Mouse (Mus musculus) ES-E14 (cell line): ENCODE data around the gene Mrpl2.

Experiments used
- HCFC1 ChIP-seq: IDR thresholded peaks from 2 replicates; pipeline ENCODE4 v1.6.1; 2012; ENCODE audit warnings: low read length, inconsistent platforms, borderline replicate concordance; ENCODE audit not compliant: insufficient read depth
- MAFK ChIP-seq: IDR thresholded peaks from 2 replicates; pipeline ENCODE4 v1.6.1; 2014; ENCODE audit warnings: mild to moderate bottlenecking, low read depth, low read length, inconsistent platforms; ENCODE audit not compliant: insufficient read depth
- ZC3H11A ChIP-seq: IDR thresholded peaks from 2 replicates; pipeline ENCODE4 v1.6.1; 2012; ENCODE audit warnings: low read depth, mild to moderate bottlenecking, inconsistent platforms, low read length, borderline replicate concordance

DNA sequence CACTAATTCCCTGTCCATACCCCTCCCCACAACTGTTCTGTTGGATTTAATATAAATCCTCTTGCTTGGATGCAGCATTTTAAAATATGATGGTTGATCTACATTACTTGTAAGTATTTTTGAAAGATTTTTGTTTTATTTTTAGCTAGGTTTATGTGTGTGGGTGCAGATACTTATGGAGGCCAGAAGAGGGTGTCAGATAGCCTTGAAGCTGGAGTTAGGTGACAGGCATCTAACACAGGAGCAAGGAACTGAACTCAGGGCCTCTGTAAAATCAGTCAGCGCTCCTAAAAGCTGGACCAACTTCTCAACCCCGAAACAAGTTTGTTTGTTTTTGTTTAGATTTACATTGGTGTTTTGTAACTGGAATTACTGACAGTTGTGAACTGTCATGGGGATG is 45.5 kb upstream of the Mrpl2 start:
- TF ChIP-seq ZC3H11A (0 out of 2 replicates have a peak, but pooled peaks have one; percentile 22), HCFC1 (no peak), MAFK (no peak)
